Mouse (Mus musculus) cerebellum, adult 18-20 months (tissue): Measurements from ENCODE around the gene March11.
A peak's percentile ranks its signal among the peaks of the same experiment; 100 is the strongest.

Experiments
- DNase-seq, 2 experiments: peaks; one replicate each; pipeline ENCODE4 v3.0.0; 2021

The March11 gene

GRCm38 (mm10) chr15:26308629-26309230, at the start of gene March11:
Gene March11, plus strand, starts transcription at chr15:26309048.
- peak; percentile 50 to 66 for DNase-seq

GRCm38 (mm10) chr15:26262336-26262735, 46.5 kb upstream of the March11 start:
- no peak for DNase-seq

GRCm38 (mm10) chr15:26269596-26269995, 39.3 kb upstream of the March11 start:
- no peak for DNase-seq

- no peak for DNase-seq
Measured at GRCm38 (mm10) chr15:26276035-26276511, 32.8 kb upstream of the March11 start.

- DNase-seq = no peak
Measured at GRCm38 (mm10) chr15:26276608-26277007, 32.2 kb upstream of the March11 start.

- no peak for DNase-seq
Measured at GRCm38 (mm10) chr15:26291871-26292270, 17.0 kb upstream of the March11 start.

- DNase-seq = no peak
Measured at GRCm38 (mm10) chr15:26292811-26293210, 16.0 kb upstream of the March11 start.

GRCm38 (mm10) chr15:26293215-26293614, 15.6 kb upstream of the March11 start:
- no peak for DNase-seq

- no peak for DNase-seq
Measured at GRCm38 (mm10) chr15:26298668-26299067, 10.2 kb upstream of the March11 start.

- peak in 1 of 2 experiments; percentile 43 for DNase-seq
Measured at GRCm38 (mm10) chr15:26309291-26309931, 563 bp downstream of the March11 start.

- DNase-seq = no peak
Measured at GRCm38 (mm10) chr15:26319866-26320265, 11.0 kb downstream of the March11 start.

- no peak for DNase-seq
Measured at GRCm38 (mm10) chr15:26320402-26320801, 11.6 kb downstream of the March11 start.

- no peak for DNase-seq
Measured at GRCm38 (mm10) chr15:26322804-26323203, 14.0 kb downstream of the March11 start.

GRCm38 (mm10) chr15:26327157-26327556, 18.3 kb downstream of the March11 start:
- no peak for DNase-seq

GRCm38 (mm10) chr15:26335791-26336190, 26.9 kb downstream of the March11 start:
- DNase-seq = no peak

- no peak for DNase-seq
Measured at GRCm38 (mm10) chr15:26337775-26338174, 28.9 kb downstream of the March11 start.

- DNase-seq = no peak
Measured at GRCm38 (mm10) chr15:26338343-26338742, 29.5 kb downstream of the March11 start.

- no peak for DNase-seq
Measured at GRCm38 (mm10) chr15:26340490-26340889, 31.6 kb downstream of the March11 start.

GRCm38 (mm10) chr15:26340966-26341365, 32.1 kb downstream of the March11 start:
- no peak for DNase-seq

- no peak for DNase-seq
Measured at GRCm38 (mm10) chr15:26344329-26344728, 35.5 kb downstream of the March11 start.

- DNase-seq = no peak
Measured at GRCm38 (mm10) chr15:26353656-26354055, 44.8 kb downstream of the March11 start.

- no peak for DNase-seq
Measured at GRCm38 (mm10) chr15:26365344-26365743, 56.5 kb downstream of the March11 start.

GRCm38 (mm10) chr15:26366511-26366910, 57.7 kb downstream of the March11 start:
- DNase-seq = no peak

GRCm38 (mm10) chr15:26373759-26374158, 64.9 kb downstream of the March11 start:
- DNase-seq = no peak

- DNase-seq = no peak
Measured at GRCm38 (mm10) chr15:26374232-26374631, 65.4 kb downstream of the March11 start.
